Mouse (Mus musculus): Measurements from ENCODE around the gene Eif4e1b. TPM values are rescaled to one million over a fixed set of nuclear protein-coding genes. Genes with fewer than 3 reads are reported as not detected.

Gene Eif4e1b
- polyA plus RNA-seq, 1 experiment from 2014 or later, result not detected

DNA sequence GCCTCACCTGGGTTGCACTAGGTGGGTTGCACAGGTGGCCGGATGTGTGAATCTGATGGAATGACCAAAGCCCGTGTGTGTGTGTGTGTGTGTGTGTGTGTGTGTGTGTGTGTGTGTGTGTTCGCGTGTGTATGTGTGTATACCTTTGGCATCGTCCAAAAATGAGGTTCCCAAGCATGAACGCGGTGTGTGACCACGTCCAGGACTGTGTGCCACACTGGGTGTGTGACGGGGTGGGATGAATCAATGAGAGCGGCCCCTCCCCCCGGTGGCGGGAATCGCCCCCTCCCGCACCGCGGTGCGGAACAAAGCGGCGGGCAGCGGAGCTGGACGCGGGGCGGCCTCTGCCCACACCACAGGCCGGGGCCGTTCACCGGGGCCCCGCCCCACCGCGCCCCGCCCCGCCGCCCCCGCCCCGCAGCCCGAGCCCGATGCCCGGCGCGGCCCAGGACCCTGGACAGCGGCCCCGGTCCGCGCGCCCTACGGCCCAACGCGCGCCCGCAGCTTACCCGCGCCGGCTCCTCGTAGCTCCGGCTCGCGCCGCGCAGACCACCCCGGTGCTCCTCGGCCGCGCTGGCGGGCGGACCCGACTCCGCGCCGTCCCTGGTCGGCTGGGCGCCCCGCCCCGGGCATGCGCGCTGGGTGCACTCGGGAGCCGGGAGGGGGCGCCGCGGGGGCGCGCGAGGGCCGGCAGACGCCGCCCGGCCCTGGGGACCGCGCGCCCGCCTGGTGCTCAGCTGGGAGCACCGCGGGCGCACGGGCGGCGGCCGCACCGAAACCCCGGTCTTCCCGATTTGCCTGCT is 34.5 kb upstream of the Eif4e1b start:
- 3% methylated on average over 40 of the region's 100 CpGs for WGBS
- no peak overlapping the region for H3K27ac ChIP-seq (replicated peaks; ENCODE audit: low read depth, low read length)

DNA sequence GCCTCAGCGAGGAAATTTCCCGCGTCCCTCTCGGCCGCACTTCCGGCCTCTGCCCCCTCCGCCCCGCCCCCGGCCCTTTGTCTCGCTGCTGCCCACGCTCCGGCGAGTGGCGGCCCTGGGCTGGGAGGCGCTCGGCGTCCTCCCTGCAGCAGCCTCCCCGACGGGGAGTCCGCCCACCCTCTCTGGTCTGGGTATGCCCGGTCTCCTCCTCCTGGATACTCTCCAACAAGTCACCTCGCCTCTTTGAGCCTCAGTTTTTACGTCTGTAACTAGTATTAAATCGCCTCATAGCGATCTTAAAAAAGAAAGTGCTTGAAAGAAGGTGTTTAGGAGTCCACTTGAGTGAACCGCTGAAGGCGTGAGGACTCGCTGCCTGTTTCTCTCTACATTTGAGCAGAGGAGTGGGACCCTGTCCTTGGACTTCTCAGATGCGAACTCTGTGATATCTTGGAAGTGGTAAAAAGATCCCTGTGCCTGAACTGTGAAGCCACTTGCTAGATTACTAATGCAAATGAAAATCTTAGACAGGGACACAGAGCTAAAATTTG is 33.9 kb upstream of the Eif4e1b start, which contains the start of gene Gprin1:
Gene Gprin1, minus strand, starts transcription at position 11 of the 548 bp plus-strand sequence.
- H3K4me3 ChIP-seq (ENCODE audit: low read depth, low read length), result peak within 1 kb of the TSS; percentile 42
- no peak within 1 kb of the TSS for H3K27ac ChIP-seq (replicated peaks; ENCODE audit: low read depth, low read length)
- WGBS, result 3% methylated on average over 29 of the region's 29 CpGs
- 0 out of 2 replicates have a peak, but pooled peaks have one; percentile 35 for ATAC-seq (ENCODE audit: insufficient number of reproducible peaks, low FRiP score, low TSS enrichment, low read depth)
- H3K4me2 ChIP-seq (ENCODE audit: low read depth, severe bottlenecking), result peak within 1 kb of the TSS; percentile 92
- peaks cover 19% of the 10 kb centered on the region for H3K27me3 ChIP-seq (ENCODE audit: control insufficient read depth, insufficient read depth, low read length)
- H3K4me1 ChIP-seq (ENCODE audit: control insufficient read depth, insufficient read depth, low read length), result no peaks in the 10 kb centered on the region
- H3K9ac ChIP-seq (ENCODE audit: low read length), result peak within 1 kb of the TSS; percentile 43; the same call in 1 of the 2 replicates
- no peaks in the 10 kb centered on the region for H3K36me3 ChIP-seq (ENCODE audit: control insufficient read depth, insufficient read depth, low read length)
- H3K9me3 ChIP-seq (ENCODE audit: control insufficient read depth, low read length), result no peaks in the 10 kb centered on the region
- DNase-seq (ENCODE audit: low spot score), result no peak

More for the DNA sequence above, 34.5 kb upstream of the Eif4e1b start:
- DNase-seq (ENCODE audit: low spot score) (peak; percentile 67), ATAC-seq (ENCODE audit: insufficient number of reproducible peaks, low FRiP score, low TSS enrichment, low read depth) (peak; percentile 62)
- Histone ChIP-seq H3K9ac (ENCODE audit: low read length) (peak overlapping the region; percentile 43; the same call in 1 of the 2 replicates), H3K9me3 (ENCODE audit: control insufficient read depth, low read length) (no peaks in the 10 kb centered on the region), H3K36me3 (ENCODE audit: control insufficient read depth, insufficient read depth, low read length) (no peaks in the 10 kb centered on the region), H3K4me3 (ENCODE audit: low read depth, low read length) (peak overlapping the region; percentile 42), H3K27me3 (ENCODE audit: control insufficient read depth, insufficient read depth, low read length) (peaks cover 19% of the 10 kb centered on the region), H3K4me1 (ENCODE audit: control insufficient read depth, insufficient read depth, low read length) (no peaks in the 10 kb centered on the region), H3K4me2 (ENCODE audit: low read depth, severe bottlenecking) (peak overlapping the region; percentile 92)

DNA sequence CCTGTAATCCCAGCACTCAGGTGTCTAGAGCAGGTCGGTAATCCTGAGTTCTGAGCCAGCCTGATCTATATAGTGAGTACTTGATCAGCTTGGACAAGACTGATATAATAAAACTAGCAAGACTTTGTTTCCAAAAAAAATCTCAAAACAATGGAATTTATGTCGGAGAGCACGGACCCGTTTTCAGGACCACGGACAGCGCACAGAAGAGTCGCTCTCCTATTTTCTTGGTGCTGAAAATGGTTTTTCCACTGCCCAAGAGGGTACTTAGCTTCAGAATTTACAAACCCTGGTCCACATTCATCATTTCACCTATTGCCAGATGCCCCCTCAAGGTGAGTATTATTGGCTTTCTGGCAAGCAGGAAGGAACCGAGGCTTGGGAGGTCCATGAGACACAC is 33.1 kb upstream of the Eif4e1b start:
- H3K4me2 ChIP-seq (ENCODE audit: low read depth, severe bottlenecking), result no peak overlapping the region
- H3K9ac ChIP-seq (ENCODE audit: low read length), result no peak overlapping the region
- no peaks in the 10 kb centered on the region for H3K4me1 ChIP-seq (ENCODE audit: control insufficient read depth, insufficient read depth, low read length)
- DNase-seq (ENCODE audit: low spot score) (peak; percentile 80), ATAC-seq (ENCODE audit: insufficient number of reproducible peaks, low FRiP score, low TSS enrichment, low read depth) (no peak)
- 4% methylated on average over 8 of the region's 8 CpGs for WGBS
- H3K36me3 ChIP-seq (ENCODE audit: control insufficient read depth, insufficient read depth, low read length), result no peaks in the 10 kb centered on the region
- H3K4me3 ChIP-seq (ENCODE audit: low read depth, low read length), result no peak overlapping the region
- H3K27me3 ChIP-seq (ENCODE audit: control insufficient read depth, insufficient read depth, low read length), result peaks cover 19% of the 10 kb centered on the region
- H3K9me3 ChIP-seq (ENCODE audit: control insufficient read depth, low read length), result no peaks in the 10 kb centered on the region
- H3K27ac ChIP-seq (replicated peaks; ENCODE audit: low read depth, low read length), result no peak overlapping the region

DNA sequence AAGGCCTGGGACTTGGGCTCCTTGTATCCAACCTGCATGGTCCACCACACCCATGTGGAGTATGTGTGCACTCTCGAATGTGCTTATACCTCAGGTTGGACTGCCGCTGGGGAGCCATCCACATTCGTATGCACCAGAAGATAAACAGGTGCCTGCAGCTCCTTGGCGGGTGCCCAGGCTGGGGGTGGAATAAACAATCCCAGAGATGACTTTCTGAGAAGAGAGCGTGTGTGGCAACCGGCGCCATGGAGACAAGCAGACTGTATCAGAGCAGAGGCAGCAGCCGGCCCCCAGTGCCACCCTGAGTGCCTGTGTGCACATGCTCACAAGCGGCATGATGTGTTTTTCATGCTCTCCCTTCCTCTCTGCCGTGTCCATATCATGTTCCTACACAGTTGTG is 31.1 kb upstream of the Eif4e1b start:
- Histone ChIP-seq H3K27ac (replicated peaks; ENCODE audit: low read depth, low read length) (no peak overlapping the region), H3K4me3 (ENCODE audit: low read depth, low read length) (no peak overlapping the region), H3K4me2 (ENCODE audit: low read depth, severe bottlenecking) (no peak overlapping the region), H3K9ac (ENCODE audit: low read length) (no peak overlapping the region), H3K36me3 (ENCODE audit: control insufficient read depth, insufficient read depth, low read length) (no peaks in the 10 kb centered on the region), H3K9me3 (ENCODE audit: control insufficient read depth, low read length) (no peaks in the 10 kb centered on the region), H3K4me1 (ENCODE audit: control insufficient read depth, insufficient read depth, low read length) (peaks cover 2% of the 10 kb centered on the region; the same call in 1 of the 2 replicates), H3K27me3 (ENCODE audit: control insufficient read depth, insufficient read depth, low read length) (peaks cover 16% of the 10 kb centered on the region)
- WGBS, result 83% methylated on average over 10 of the region's 10 CpGs
- no peak for ATAC-seq (ENCODE audit: insufficient number of reproducible peaks, low FRiP score, low TSS enrichment, low read depth)
- no peak for DNase-seq (ENCODE audit: low spot score)

DNA sequence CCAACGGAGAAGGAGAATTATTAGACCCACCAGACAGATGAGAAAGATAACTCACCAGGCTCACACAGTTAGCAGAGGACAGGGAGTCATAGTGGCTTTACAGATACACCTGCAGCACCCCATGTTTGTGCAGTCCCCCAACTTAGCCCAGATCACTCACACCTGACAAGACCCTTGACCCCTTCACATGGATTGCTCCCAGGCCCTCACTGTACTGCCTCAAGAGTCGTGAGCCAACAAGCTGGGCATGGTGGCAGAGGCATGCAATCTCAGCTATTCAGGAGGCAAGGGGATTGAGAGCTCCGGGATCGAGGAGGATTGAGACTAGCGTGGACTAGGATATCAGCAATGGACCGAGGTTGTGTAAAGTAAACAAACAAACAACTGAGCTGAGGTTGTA is 30.1 kb upstream of the Eif4e1b start:
- Histone ChIP-seq H3K27ac (replicated peaks; ENCODE audit: low read depth, low read length) (no peak overlapping the region), H3K9ac (ENCODE audit: low read length) (no peak overlapping the region), H3K4me1 (ENCODE audit: control insufficient read depth, insufficient read depth, low read length) (peaks cover 10% of the 10 kb centered on the region; the same call in 1 of the 2 replicates), H3K4me3 (ENCODE audit: low read depth, low read length) (no peak overlapping the region), H3K27me3 (ENCODE audit: control insufficient read depth, insufficient read depth, low read length) (peaks cover 19% of the 10 kb centered on the region), H3K4me2 (ENCODE audit: low read depth, severe bottlenecking) (no peak overlapping the region), H3K9me3 (ENCODE audit: control insufficient read depth, low read length) (no peaks in the 10 kb centered on the region), H3K36me3 (ENCODE audit: control insufficient read depth, insufficient read depth, low read length) (no peaks in the 10 kb centered on the region)
- ATAC-seq (ENCODE audit: insufficient number of reproducible peaks, low FRiP score, low TSS enrichment, low read depth) (no peak), DNase-seq (ENCODE audit: low spot score) (no peak)
- 66% methylated on average over 6 of the region's 6 CpGs for WGBS

DNA sequence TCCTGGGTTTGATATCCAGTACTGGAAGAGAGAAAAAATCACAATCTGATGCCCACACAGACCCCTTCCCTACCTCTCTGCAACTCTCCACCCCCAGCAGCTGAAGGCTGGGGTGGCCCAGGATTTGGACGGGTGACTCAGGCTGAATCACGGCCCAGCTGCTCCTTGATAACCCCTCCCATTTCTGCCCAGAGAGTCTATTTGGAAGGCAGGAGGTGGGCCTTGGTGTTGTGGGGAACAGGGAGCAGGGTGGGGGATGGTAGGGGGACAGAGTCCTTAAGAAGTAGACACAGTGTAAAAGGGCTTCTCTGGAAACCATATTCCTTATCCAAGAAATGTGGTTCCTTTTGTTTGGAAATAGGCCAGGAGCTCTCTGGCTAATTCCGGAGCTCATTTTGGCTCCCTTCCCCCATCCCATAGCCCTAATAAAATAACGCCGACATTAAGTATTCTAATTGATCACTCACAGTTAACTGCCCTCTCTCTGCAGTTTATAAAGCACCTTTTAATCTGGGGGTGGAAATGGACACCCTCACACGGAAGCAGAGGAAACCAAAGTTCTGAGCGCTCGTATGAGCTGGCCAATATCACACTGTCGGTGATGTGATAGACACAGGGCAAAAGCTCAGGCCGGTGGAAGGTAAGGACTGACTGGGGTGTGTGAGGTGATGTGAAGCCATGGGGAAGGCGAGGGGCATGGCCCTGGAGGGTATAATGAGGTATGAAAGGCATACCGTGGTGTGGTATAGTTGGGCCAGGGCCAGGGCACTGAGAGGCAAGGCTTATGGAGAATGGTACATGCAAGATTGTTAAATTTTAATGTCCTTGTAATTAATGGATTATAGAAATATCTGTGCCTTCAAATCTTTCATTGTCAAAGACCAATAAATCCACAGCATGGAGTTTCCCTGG is 29.4 kb upstream of the Eif4e1b start:
- H3K4me2 ChIP-seq (ENCODE audit: low read depth, severe bottlenecking), result no peak overlapping the region

DNA sequence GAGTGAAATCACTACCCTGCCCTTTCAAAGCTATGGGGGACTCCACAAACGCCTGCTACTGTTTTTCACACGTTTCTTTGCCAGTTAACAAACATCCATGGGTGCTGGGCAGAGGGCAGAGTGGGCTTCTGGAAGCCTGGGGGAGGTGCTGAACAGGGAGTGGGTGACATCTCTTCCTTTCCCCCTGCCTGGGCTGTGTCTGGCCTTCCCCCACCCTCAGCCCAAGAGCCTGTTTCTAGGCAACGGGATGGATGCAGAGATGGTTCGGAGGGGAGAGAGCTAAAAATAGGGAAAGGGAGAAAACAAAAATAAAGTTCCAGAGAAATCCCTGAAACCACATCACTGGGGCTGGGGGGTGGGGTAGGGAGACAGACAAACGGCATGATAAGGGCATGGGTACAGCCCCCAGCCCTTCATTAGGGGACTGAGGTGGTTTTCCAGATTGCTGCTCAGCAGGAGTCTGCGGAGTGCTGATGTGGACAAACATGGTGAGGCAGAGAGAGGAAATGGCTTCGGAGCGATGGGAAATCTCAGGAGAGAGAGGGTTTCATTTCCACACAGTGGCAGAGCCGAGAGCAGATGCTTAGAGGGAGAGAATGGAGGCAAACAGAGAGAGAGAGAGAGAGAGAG is 28.5 kb upstream of the Eif4e1b start:
- no peak overlapping the region for H3K4me3 ChIP-seq (ENCODE audit: low read depth, low read length)
- peaks cover 16% of the 10 kb centered on the region for H3K27me3 ChIP-seq (ENCODE audit: control insufficient read depth, insufficient read depth, low read length)
- H3K27ac ChIP-seq (replicated peaks; ENCODE audit: low read depth, low read length), result no peak overlapping the region
- H3K36me3 ChIP-seq (ENCODE audit: control insufficient read depth, insufficient read depth, low read length), result no peaks in the 10 kb centered on the region
- DNase-seq (ENCODE audit: low spot score), result no peak
- 31% methylated on average over 9 of the region's 9 CpGs for WGBS
- H3K4me2 ChIP-seq (ENCODE audit: low read depth, severe bottlenecking), result no peak overlapping the region
- no peak overlapping the region for H3K9ac ChIP-seq (ENCODE audit: low read length)
- no peaks in the 10 kb centered on the region for H3K9me3 ChIP-seq (ENCODE audit: control insufficient read depth, low read length)
- peaks cover 15% of the 10 kb centered on the region for H3K4me1 ChIP-seq (ENCODE audit: control insufficient read depth, insufficient read depth, low read length)
- no peak for ATAC-seq (ENCODE audit: insufficient number of reproducible peaks, low FRiP score, low TSS enrichment, low read depth)

More for the DNA sequence above, 29.4 kb upstream of the Eif4e1b start:
- DNase-seq (ENCODE audit: low spot score) (no peak), ATAC-seq (ENCODE audit: insufficient number of reproducible peaks, low FRiP score, low TSS enrichment, low read depth) (no peak)
- 44% methylated on average over 12 of the region's 12 CpGs for WGBS
- Histone ChIP-seq H3K27me3 (ENCODE audit: control insufficient read depth, insufficient read depth, low read length) (peaks cover 22% of the 10 kb centered on the region), H3K36me3 (ENCODE audit: control insufficient read depth, insufficient read depth, low read length) (no peaks in the 10 kb centered on the region), H3K9me3 (ENCODE audit: control insufficient read depth, low read length) (no peaks in the 10 kb centered on the region), H3K27ac (replicated peaks; ENCODE audit: low read depth, low read length) (no peak overlapping the region), H3K4me3 (ENCODE audit: low read depth, low read length) (no peak overlapping the region), H3K9ac (ENCODE audit: low read length) (no peak overlapping the region), H3K4me1 (ENCODE audit: control insufficient read depth, insufficient read depth, low read length) (peaks cover 14% of the 10 kb centered on the region; the same call in 1 of the 2 replicates)
